Mouse (Mus musculus): ENCODE data around the gene Zcchc14. TPM values are rescaled to one million over a fixed set of nuclear protein-coding genes. Genes with fewer than 3 reads are reported as not detected.

Zcchc14 gene
- total and polyA plus RNA-seq, 3 experiments = not detected

GRCm38 (mm10) chr8:121698615-121699101 is 46.0 kb upstream of the Zcchc14 start:
- peak overlapping the region; percentile 51 for H3K4me2 ChIP-seq (ENCODE audit: insufficient read depth, low read depth, poor library complexity, severe bottlenecking)
- dilution Hi-C loops (cut with MboI; ENCODE audit: extremely low pct_ligation_motif_present, extremely low pct_unique_long_range_greater_than_20kb, low sequenced_read_pairs) (no loop called here), in situ Hi-C loops (cut with MboI; ENCODE audit: low pct_ligation_motif_present, low pct_unique_long_range_greater_than_20kb, low sequenced_read_pairs) (loop anchor here (5.0 kb wide), 1 partner anchor 54 kb away; no protein-coding TSS in a partner anchor)
- H3K4me3 ChIP-seq (replicated peaks in 1 of 3; ENCODE audit: low read depth in 2 of 3, low read length in 2 of 3, poor library complexity in 1 of 3) = no peak overlapping the region
- H3K4me1 ChIP-seq (ENCODE audit: control insufficient read depth in 1 of 2, insufficient read depth in 2 of 2) = peaks cover 8 to 14% of the 10 kb centered on the region in 2 experiments
- peaks cover 69% of the 10 kb centered on the region for H3K27me3 ChIP-seq (replicated peaks)
- TF ChIP-seq ZNF384 (IDR thresholded peaks at IDR 0.05; ENCODE audit: low read depth, low read length) = no peak
- TF ChIP-seq CHD1 (IDR thresholded peaks at IDR 0.05; ENCODE audit: low read depth, low read length) = no peak
- no peak for TF ChIP-seq NELFE (IDR thresholded peaks at IDR 0.05; ENCODE audit: low read depth, low read length)
- TF ChIP-seq MAZ (IDR thresholded peaks at IDR 0.05; ENCODE audit: low read depth, low read length) = no peak
- TF ChIP-seq IRF4 (IDR thresholded peaks at IDR 0.05; ENCODE audit: low read depth, low read length) = peak; percentile 34; the same call in 1 of the 2 replicates
- TF ChIP-seq MAX (IDR thresholded peaks at IDR 0.05; ENCODE audit: low read length) = no peak
- TF ChIP-seq JUND (conservative IDR thresholded peaks at IDR 0.05; ENCODE audit: low read depth, low read length) = no peak
- TF ChIP-seq USF1 (IDR thresholded peaks at IDR 0.05; ENCODE audit: low read depth, low read length) = peak; percentile 80
- peak; percentile 74 for TF ChIP-seq USF2 (conservative IDR thresholded peaks at IDR 0.05; ENCODE audit: low read depth, low read length)
- no peak for TF ChIP-seq KAT2A (IDR thresholded peaks at IDR 0.05; ENCODE audit: insufficient replicate concordance, low read length)
- no peak for TF ChIP-seq ETS1 (conservative IDR thresholded peaks at IDR 0.05; ENCODE audit: low read depth, low read length)
- peak; percentile 61; the same call in 1 of the 2 replicates for TF ChIP-seq BHLHE40 (IDR thresholded peaks at IDR 0.05; ENCODE audit: low read depth, low read length)
- TF ChIP-seq RAD21 (IDR thresholded peaks at IDR 0.05; ENCODE audit: low read depth, low read length) = no peak
- TF ChIP-seq SIN3A (IDR thresholded peaks at IDR 0.05; ENCODE audit: low read length) = no peak
- TF ChIP-seq POLR2A (IDR thresholded peaks at IDR 0.05; ENCODE audit: low read depth, low read length) = no peak
- H3K27ac ChIP-seq (ENCODE audit: insufficient read depth, low read depth) = no peak overlapping the region
- no peak overlapping the region for H3K9ac ChIP-seq (ENCODE audit: insufficient read depth, low read depth)
- H3K79me2 ChIP-seq (replicated peaks; ENCODE audit: control insufficient read depth, extremely low read depth, insufficient read depth, poor library complexity, severe bottlenecking) = no peaks in the 10 kb centered on the region
- H3K9me3 ChIP-seq (replicated peaks; ENCODE audit: low read length) = peaks cover 11% of the 10 kb centered on the region
- peak; percentile 59 for DNase-seq (ENCODE audit: extremely low read depth)
- H3K36me3 ChIP-seq (replicated peaks in 1 of 2; ENCODE audit: control insufficient read depth in 1 of 2, insufficient read depth in 1 of 2, low read length in 1 of 2) = no peaks in the 10 kb centered on the region

DNA sequence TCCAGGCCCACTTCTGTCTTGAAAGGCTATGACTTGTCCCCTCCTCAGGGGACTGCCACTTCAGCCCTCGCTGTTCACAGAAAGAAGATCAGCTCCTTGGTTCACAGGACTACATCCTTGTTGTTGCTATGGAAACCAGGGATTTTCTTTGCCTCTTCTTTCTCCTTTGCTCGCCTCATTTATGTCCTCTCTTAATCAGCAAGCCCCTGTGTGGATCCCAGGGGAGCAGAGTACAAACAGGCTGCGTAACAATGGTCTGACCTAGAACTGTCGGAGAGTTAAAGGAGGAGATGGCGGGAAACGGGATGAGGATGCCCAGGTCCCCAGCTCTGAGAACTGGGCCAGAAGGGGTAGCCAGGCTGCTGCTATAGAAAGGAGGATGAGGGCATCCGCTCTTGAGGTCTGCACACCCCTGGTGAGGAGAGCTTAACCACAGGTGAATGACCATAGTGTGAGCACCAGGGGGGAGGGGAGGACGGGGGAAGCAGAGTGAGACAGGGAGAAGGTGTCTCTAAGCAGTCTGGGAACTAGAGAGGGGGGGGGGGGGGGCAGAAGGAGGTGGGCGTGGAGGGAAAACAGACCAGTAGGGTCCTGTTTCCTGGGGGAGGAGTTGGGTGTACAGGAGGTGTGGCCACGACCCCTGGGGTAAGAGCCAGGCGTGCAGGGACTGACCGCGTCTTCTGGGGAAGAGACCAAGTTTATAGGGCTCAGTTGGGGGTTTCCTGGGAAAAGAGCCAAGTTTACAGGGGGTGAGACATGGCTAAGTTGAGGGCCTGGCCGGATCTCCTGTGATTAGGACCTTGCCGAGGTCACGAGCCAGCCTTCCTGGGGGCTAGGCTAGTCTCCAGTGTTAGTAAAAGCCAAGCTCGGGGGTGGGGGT is 45.3 kb upstream of the Zcchc14 start:
- Histone ChIP-seq H3K4me1 (ENCODE audit: control insufficient read depth in 1 of 2, insufficient read depth in 2 of 2) (peaks cover 8 to 14% of the 10 kb centered on the region in 2 experiments), H3K27ac (ENCODE audit: insufficient read depth, low read depth) (no peak overlapping the region), H3K4me2 (ENCODE audit: insufficient read depth, low read depth, poor library complexity, severe bottlenecking) (peak overlapping the region; percentile 51), H3K79me2 (replicated peaks; ENCODE audit: control insufficient read depth, extremely low read depth, insufficient read depth, poor library complexity, severe bottlenecking) (no peaks in the 10 kb centered on the region), H3K27me3 (replicated peaks) (peaks cover 65% of the 10 kb centered on the region), H3K9me3 (replicated peaks; ENCODE audit: low read length) (peaks cover 11% of the 10 kb centered on the region), H3K36me3 (replicated peaks in 1 of 2; ENCODE audit: control insufficient read depth in 1 of 2, insufficient read depth in 1 of 2, low read length in 1 of 2) (no peaks in the 10 kb centered on the region), H3K9ac (ENCODE audit: insufficient read depth, low read depth) (no peak overlapping the region), H3K4me3 (replicated peaks in 1 of 3; ENCODE audit: low read depth in 2 of 3, low read length in 2 of 3, poor library complexity in 1 of 3) (no peak overlapping the region)
- DNase-seq (ENCODE audit: extremely low read depth) = peak; percentile 31
- dilution Hi-C loops (cut with MboI; ENCODE audit: extremely low pct_ligation_motif_present, extremely low pct_unique_long_range_greater_than_20kb, low sequenced_read_pairs) = no loop called here
- in situ Hi-C loops (cut with MboI; ENCODE audit: low pct_ligation_motif_present, low pct_unique_long_range_greater_than_20kb, low sequenced_read_pairs) = loop anchor here (5.0 kb wide), 1 partner anchor 54 kb away; no protein-coding TSS in a partner anchor
- TF ChIP-seq ETS1 (conservative IDR thresholded peaks at IDR 0.05; ENCODE audit: low read depth, low read length) = no peak
- TF ChIP-seq BHLHE40 (IDR thresholded peaks at IDR 0.05; ENCODE audit: low read depth, low read length) = 0 out of 2 replicates have a peak, but pooled peaks have one; percentile 3

All from CH12.LX (cell line).